Comparison of ENCODE assay signal across 20 mouse cellular contexts in genomic region chr1:189806533-189807297, GRCm38 (mm10).
A peak's percentile ranks its signal among the peaks of the same experiment; 100 is the strongest.
DNase-seq lines count a peak whose midpoint lies in the region; ATAC-seq and TF ChIP-seq lines count a peak whose summit lies in the region.
"Had no signal": no experiment of that assay in that cellular context is flagged by ENCODE, and none has a peak within 500 bp of the region (broad histone marks: within the 10 kb centered on the region; RNA-seq: fewer than 3 reads in every experiment).

No protein-coding gene starts in this region.

- peak overlapping the region; percentile 54 for H3K27ac ChIP-seq in heart, embryonic 13.5 days (replicated peaks)
- H3K27ac ChIP-seq in lung, embryonic 14.5 days (ENCODE audit: low read depth): no peak overlapping the region
- 0 out of 2 replicates have a peak overlapping the region, but pooled peaks have one; percentile 34 for H3K27ac ChIP-seq in liver, postnatal 0 days (ENCODE audit: low read depth)
- H3K27ac ChIP-seq: hindbrain, embryonic 12.5 days; kidney, postnatal 0 days; limb, embryonic 15.5 days; neural tube, embryonic 12.5 days had no signal

- intact Hi-C loops in heart, postnatal 10 days (cut with DNase I): no loop called here

- WGBS in heart, embryonic 13.5 days: 58% methylated on average over 13 of the region's 13 CpGs
- 70% methylated on average over 13 of the region's 13 CpGs for WGBS in lung, embryonic 14.5 days
- WGBS in liver, postnatal 0 days (ENCODE audit: insufficient replicate concordance): 50% methylated on average over 13 of the region's 13 CpGs

- no peak overlapping the region for H3K4me2 ChIP-seq in heart, embryonic 13.5 days
- H3K4me2 ChIP-seq in lung, embryonic 14.5 days: no peak overlapping the region
- no peak overlapping the region for H3K4me2 ChIP-seq in liver, postnatal 0 days (ENCODE audit: low read depth, low read length)
- H3K4me2 ChIP-seq: hindbrain, embryonic 12.5 days; limb, embryonic 15.5 days; neural tube, embryonic 12.5 days had no signal

- H3K4me3 ChIP-seq in heart, embryonic 13.5 days: no peak overlapping the region
- H3K4me3 ChIP-seq in lung, embryonic 14.5 days (ENCODE audit: low read depth, low read length): no peak overlapping the region
- H3K4me3 ChIP-seq in liver, postnatal 0 days (ENCODE audit: low read depth, low read length): no peak overlapping the region
- H3K4me3 ChIP-seq: hindbrain, embryonic 12.5 days; limb, embryonic 15.5 days; megakaryocyte, embryonic 14.5 days; neural tube, embryonic 12.5 days had no signal

- H3K9me3 ChIP-seq in heart, embryonic 13.5 days: 0 out of 2 replicates have a peak, but pooled peaks cover 4% of the 10 kb centered on the region
- no peaks in the 10 kb centered on the region for H3K9me3 ChIP-seq in lung, embryonic 14.5 days (ENCODE audit: low read depth, low read length)
- H3K9me3 ChIP-seq in liver, postnatal 0 days (ENCODE audit: low read length): no peaks in the 10 kb centered on the region
- H3K9me3 ChIP-seq: hindbrain, embryonic 12.5 days; limb, embryonic 15.5 days; neural tube, embryonic 12.5 days had no signal

- no peak for TF ChIP-seq EP300 in liver, postnatal 0 days (IDR thresholded peaks at IDR 0.05; ENCODE audit: low read depth)

- H3K4me1 ChIP-seq in heart, embryonic 13.5 days: peaks cover 22% of the 10 kb centered on the region
- no peaks in the 10 kb centered on the region for H3K4me1 ChIP-seq in lung, embryonic 14.5 days (ENCODE audit: insufficient read depth)
- peaks cover 6% of the 10 kb centered on the region for H3K4me1 ChIP-seq in liver, postnatal 0 days (ENCODE audit: insufficient read depth)
- H3K4me1 ChIP-seq: neural tube, embryonic 12.5 days had no signal

- H3K36me3 ChIP-seq in heart, embryonic 13.5 days: peaks cover 32% of the 10 kb centered on the region
- H3K36me3 ChIP-seq in lung, embryonic 14.5 days (ENCODE audit: insufficient read depth): peaks cover 6% of the 10 kb centered on the region; the same call in 1 of the 2 replicates
- H3K36me3 ChIP-seq in liver, postnatal 0 days (replicated peaks; ENCODE audit: insufficient read depth, low read length): no peaks in the 10 kb centered on the region
- H3K36me3 ChIP-seq: hindbrain, embryonic 12.5 days; neural tube, embryonic 12.5 days had no signal

- no peak for ATAC-seq in heart, embryonic 13.5 days (ENCODE audit: extremely low read depth, insufficient number of reproducible peaks, low FRiP score, low TSS enrichment)
- 0 out of 2 replicates have a peak, but pooled peaks have one; percentile 31 for ATAC-seq in lung, embryonic 14.5 days (ENCODE audit: insufficient read depth)
- ATAC-seq in common myeloid progenitor, adult 5-6 weeks (replicated peaks; ENCODE audit: low read depth, poor library complexity, severe bottlenecking): peak; percentile 61
- no peak for ATAC-seq in liver, postnatal 0 days
- ATAC-seq: forebrain, embryonic 16.5 days; intestine, embryonic 16.5 days had no signal

- no peak overlapping the region for H3K9ac ChIP-seq in heart, embryonic 13.5 days
- H3K9ac ChIP-seq in lung, embryonic 14.5 days: no peak overlapping the region
- no peak overlapping the region; the same call in 1 of the 2 replicates for H3K9ac ChIP-seq in liver, postnatal 0 days (replicated peaks)
- H3K9ac ChIP-seq: hindbrain, embryonic 12.5 days; limb, embryonic 15.5 days; neural tube, embryonic 12.5 days had no signal

- TF ChIP-seq CTCF in lung, embryonic 14.5 days (IDR thresholded peaks at IDR 0.05; ENCODE audit: low read depth): no peak
- no peak for TF ChIP-seq CTCF in liver, postnatal 0 days (IDR thresholded peaks at IDR 0.05; ENCODE audit: low read depth)

- no peaks in the 10 kb centered on the region for H3K27me3 ChIP-seq in heart, embryonic 13.5 days (replicated peaks)
- H3K27me3 ChIP-seq in lung, embryonic 14.5 days (ENCODE audit: insufficient read depth, low read length): no peaks in the 10 kb centered on the region
- no peaks in the 10 kb centered on the region for H3K27me3 ChIP-seq in liver, postnatal 0 days (ENCODE audit: insufficient read depth, low read length)
- H3K27me3 ChIP-seq: hindbrain, embryonic 12.5 days; limb, embryonic 15.5 days; megakaryocyte, embryonic 14.5 days; neural tube, embryonic 12.5 days had no signal

- DNase-seq in heart, postnatal 10 days: no peak
- DNase-seq in lung, embryonic 14.5 days: no peak
- DNase-seq in lung, postnatal 4 days: no peak
- DNase-seq in liver, postnatal 0 days: no peak
- no peak for DNase-seq in adrenal gland, adult 18-20 months (ENCODE audit: low spot score in 2 of 2)
- no peak for DNase-seq in cerebellum, postnatal 36 days
- DNase-seq: adrenal gland, postnatal 10 days; cerebellum, adult 8-10 months; embryo, embryonic 11 days; gastrocnemius, postnatal 25 days; thymus, postnatal 36 days had no signal

Comparison
In these comparisons a context has a peak if more than half of its experiments do, and no peak if none do; other contexts are left out.
1. ATAC-seq: peak in lung, embryonic 14.5 days (single experiment) and common myeloid progenitor, adult 5-6 weeks (single experiment); none in heart, embryonic 13.5 days (single experiment) and liver, postnatal 0 days (single experiment).